In the genomic region with DNA sequence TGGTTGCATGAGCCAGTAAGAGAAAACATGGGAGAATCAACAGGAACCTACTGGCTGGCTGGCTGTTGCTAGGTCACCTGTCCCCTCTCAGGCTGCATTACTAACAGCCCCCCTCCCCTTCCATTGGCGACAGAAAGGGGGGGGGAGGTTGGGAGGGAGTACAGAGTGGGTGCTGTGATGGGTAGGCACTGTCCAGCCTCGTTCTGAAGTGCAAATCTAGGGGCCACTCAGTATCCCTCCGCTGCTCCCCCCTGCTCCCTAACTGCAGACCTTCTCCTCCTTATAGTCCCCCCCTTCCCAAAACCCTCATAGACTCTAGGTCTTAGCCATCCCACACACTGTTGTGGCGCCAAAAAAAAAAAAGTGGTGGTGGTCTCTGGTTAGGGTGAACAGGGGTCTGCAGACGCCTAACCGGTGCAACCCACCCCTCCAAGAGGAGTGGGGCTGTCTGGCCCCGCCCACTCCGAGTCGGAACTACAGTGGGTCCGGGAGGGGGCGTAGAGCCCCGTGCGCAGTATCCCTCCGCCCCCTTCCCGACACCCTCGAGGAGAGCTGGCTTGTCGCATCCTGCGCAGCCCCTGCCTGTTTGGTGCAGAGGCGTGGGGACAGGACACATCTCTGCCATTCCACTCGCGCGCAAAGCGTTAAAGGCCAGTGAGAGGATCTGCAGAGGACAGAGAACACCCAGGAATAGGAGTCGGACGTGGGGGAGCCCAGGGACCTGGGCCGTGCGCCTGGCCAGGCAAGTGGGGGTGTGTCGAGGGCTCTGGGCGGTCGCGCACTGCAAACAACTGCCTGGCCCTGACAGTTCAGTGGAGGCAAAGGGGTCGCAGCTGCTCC, we compare ENCODE assay signal across 8 mouse cellular contexts. TPM values are rescaled to one million over a fixed set of nuclear protein-coding genes. Genes with fewer than 3 reads are reported as not detected.
DNase-seq lines count a peak whose midpoint lies in the region; ATAC-seq and TF ChIP-seq lines count a peak whose summit lies in the region.
"Not testable (repeated sequence)": the region's sequence is repeated elsewhere in the genome, so short reads cannot be mapped to it uniquely, and the experiment has no call there.

A gene (plus strand): TSS at position 514 of the 840 bp plus-strand sequence.

- DNase-seq in Muller cell, postnatal 12 days (ENCODE audit: inconsistent ontology term): peak; percentile 40
- peak; percentile 78 to 82 for DNase-seq in cerebellum, postnatal 10 days
- DNase-seq in layer of hippocampus, adult 18-20 months (ENCODE audit: low spot score in 2 of 2): peak; percentile 51 to 67
- DNase-seq in liver, embryonic 13.5 days: not testable (repeated sequence)
- DNase-seq in neural tube, embryonic 11.5 days (ENCODE audit: low spot score): peak; percentile 69

- H3K36me3 ChIP-seq in liver, embryonic 13.5 days; neural tube, embryonic 11.5 days (ENCODE audit: control insufficient read depth, insufficient read depth, low read length); testis, adult 2 months (ENCODE audit: control insufficient read depth, insufficient read depth, low read length): not testable (repeated sequence)

- not testable (repeated sequence) for TF ChIP-seq CTCF in testis, adult 2 months (IDR thresholded peaks at IDR 0.05; ENCODE audit: control insufficient read depth, insufficient read depth, insufficient replicate concordance, low read depth, low read length)

- TF ChIP-seq POLR2A in testis, adult 2 months (IDR thresholded peaks at IDR 0.05; ENCODE audit: control insufficient read depth, low read depth, low read length): 0 out of 2 replicates have a peak, but pooled peaks have one; percentile 13

- H3K9me3 ChIP-seq in liver, embryonic 13.5 days (replicated peaks); neural tube, embryonic 11.5 days (ENCODE audit: control insufficient read depth, low read length): not testable (repeated sequence)

- H3K9ac ChIP-seq in liver, embryonic 13.5 days: not testable (repeated sequence)
- peak within 1 kb of the TSS; percentile 47 for H3K9ac ChIP-seq in neural tube, embryonic 11.5 days (ENCODE audit: low read length)

- 20% methylated on average over 32 of the region's 32 CpGs for WGBS in liver, embryonic 13.5 days (ENCODE audit: insufficient replicate concordance)
- WGBS in neural tube, embryonic 11.5 days: 23% methylated on average over 22 of the region's 32 CpGs

- H3K27me3 ChIP-seq in liver, embryonic 13.5 days; neural tube, embryonic 11.5 days (ENCODE audit: control insufficient read depth, insufficient read depth, low read length); testis, adult 2 months (ENCODE audit: control insufficient read depth, insufficient read depth, low read length): not testable (repeated sequence)

- ATAC-seq in frontal cortex, adult (ENCODE audit: low TSS enrichment): peak; percentile 76
- peak; percentile 84 to 90 for ATAC-seq in hematopoietic stem cell, adult 5-6 weeks (replicated peaks in 1 of 2; ENCODE audit: insufficient read depth in 1 of 2, low FRiP score in 2 of 2, low TSS enrichment in 1 of 2, low read depth in 1 of 2, poor library complexity in 2 of 2, severe bottlenecking in 2 of 2)
- not testable (repeated sequence) for ATAC-seq in liver, embryonic 13.5 days (ENCODE audit: low read depth)
- ATAC-seq in neural tube, embryonic 11.5 days (ENCODE audit: insufficient read depth, low FRiP score, low TSS enrichment): peak; percentile 84

- H3K4me1 ChIP-seq in liver, embryonic 13.5 days (replicated peaks); neural tube, embryonic 11.5 days (ENCODE audit: control insufficient read depth, insufficient read depth, low read length); testis, adult 2 months (ENCODE audit: control insufficient read depth, insufficient read depth, low read length): not testable (repeated sequence)

- H3K4me3 ChIP-seq in liver, embryonic 13.5 days (replicated peaks): peak within 1 kb of the TSS; percentile 37
- peak within 1 kb of the TSS; percentile 38 for H3K4me3 ChIP-seq in neural tube, embryonic 11.5 days (ENCODE audit: low read depth, low read length)
- peak within 1 kb of the TSS; percentile 49 for H3K4me3 ChIP-seq in testis, adult 2 months (ENCODE audit: control insufficient read depth, low read depth, low read length)

- not testable (repeated sequence) for H3K27ac ChIP-seq in liver, embryonic 13.5 days; neural tube, embryonic 11.5 days (ENCODE audit: low read depth, low read length)
- peak within 1 kb of the TSS; percentile 18; the same call in 1 of the 2 replicates for H3K27ac ChIP-seq in testis, adult 2 months (ENCODE audit: control insufficient read depth, insufficient read depth, low read depth, low read length)

- H3K4me2 ChIP-seq in liver, embryonic 13.5 days: peak within 1 kb of the TSS; percentile 63
- peak within 1 kb of the TSS; percentile 73 for H3K4me2 ChIP-seq in neural tube, embryonic 11.5 days (ENCODE audit: low read depth)

RNA-seq across cellular contexts. Expression of the gene that starts here (rescaled TPM):
- 12.4 and 26.8 TPM in 2 replicates for total RNA-seq in hematopoietic stem cell, adult 5-6 weeks (2017)
- 100 to 1,000 TPM; 194 to 223 TPM for total RNA-seq in layer of hippocampus, adult 18-20 months (2021)
- 1.4 TPM in 2 replicates for polyA plus RNA-seq in liver, embryonic 13.5 days (2015; fragmentation: Nextera tagmentation; extraction: Ambion mirVana)
- polyA plus RNA-seq in neural tube, embryonic 11.5 days (2014; fragmentation: Nextera tagmentation; extraction: Ambion mirVana): 42.4 and 45.1 TPM in 2 replicates
- 9.3 and 14.6 TPM in 2 replicates for polyA plus RNA-seq in testis, adult 2 months (2012; rRNA removed)
